Mouse (Mus musculus): ENCODE results near the gene Hps6.
A peak's percentile ranks its signal among the peaks of the same experiment; 100 is the strongest.
"Not testable (repeated sequence)": the region's sequence is repeated elsewhere in the genome, so short reads cannot be mapped to it uniquely, and the experiment has no call there.

The Hps6 gene

DNA sequence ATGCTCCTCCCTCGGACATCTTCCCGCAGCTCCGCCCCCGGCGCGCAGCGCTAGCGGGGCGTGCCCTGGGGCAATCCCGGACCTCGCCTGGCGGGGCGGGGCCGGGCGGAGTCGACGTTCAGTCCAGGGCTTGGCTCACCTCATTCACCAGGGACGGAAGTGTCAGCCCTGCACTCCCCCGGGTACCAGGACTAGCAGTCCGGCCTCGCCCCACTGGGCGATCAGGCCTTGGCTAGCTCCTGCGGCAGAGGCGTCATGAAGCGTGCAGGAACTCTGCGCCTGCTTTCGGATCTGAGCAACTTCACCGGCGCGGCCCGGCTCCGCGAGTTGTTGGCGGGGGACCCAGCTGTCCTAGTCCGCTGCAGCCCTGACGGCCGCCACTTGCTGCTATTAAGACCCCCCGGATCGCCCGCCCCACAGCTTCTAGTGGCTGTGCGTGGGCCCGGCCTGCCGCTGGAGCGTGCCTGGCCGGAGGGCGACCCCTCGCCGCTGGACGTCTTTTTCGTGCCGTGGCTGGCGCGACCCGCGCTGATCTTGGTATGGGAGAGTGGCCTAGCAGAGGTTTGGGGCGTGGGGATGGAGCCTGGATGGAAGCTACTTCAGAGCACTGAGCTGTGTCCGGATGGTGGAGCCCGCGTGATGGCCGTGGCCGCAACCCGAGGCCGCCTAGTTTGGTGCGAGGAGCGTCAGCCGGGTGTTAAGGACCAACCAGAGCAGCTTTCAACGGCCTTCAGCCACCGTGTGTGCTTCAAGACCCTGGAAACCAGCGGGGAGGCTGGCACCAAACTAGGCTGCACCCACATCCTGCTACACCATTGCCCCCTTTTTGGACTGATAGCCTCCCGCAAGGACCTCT is at the start of gene Hps6:
Gene Hps6, plus strand, starts transcription at position 138 of the 856 bp plus-strand sequence.
- DNase-seq (ENCODE audit: low spot score): peak; percentile 93

DNA sequence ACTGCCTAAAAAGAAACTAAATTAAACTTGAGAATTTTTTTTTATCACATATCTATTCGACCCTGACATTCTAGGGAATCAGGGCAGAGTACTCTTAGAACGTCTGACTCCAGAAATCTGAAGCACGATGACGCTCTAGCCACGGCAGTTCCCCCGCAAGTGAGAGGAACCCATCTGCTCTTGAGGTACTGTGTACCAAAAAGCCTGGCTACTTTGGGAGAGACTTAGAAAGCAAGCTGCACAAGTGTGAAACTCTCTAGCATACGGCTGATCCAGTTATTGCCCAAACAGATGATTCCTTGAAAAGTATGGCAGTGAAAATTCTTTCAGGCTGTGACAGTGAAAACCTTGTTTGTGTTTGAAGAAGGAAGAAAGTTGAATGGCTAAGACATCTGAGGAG is 46.6 kb upstream of the Hps6 start:
- DNase-seq (ENCODE audit: low spot score): no peak

DNA sequence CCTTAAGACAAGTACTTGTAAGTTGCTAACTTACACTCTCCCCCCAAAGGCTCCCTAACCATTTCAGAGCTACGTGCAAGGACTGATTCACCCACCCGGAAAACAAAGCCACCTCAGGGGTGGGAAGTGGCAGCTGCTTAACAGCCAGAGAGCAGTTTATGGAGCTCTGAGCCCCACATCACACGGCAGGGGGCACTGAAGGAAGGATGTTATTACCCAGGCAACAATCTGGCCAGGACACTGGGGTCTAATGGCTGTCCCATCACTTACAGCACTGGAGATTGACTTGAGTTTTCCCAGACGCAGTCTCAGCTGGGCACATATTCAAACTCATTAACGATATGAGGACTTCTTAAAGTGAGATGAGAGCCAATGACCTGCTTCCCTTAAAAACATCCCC is 42.5 kb upstream of the Hps6 start:
- no peak for DNase-seq (ENCODE audit: low spot score)

DNA sequence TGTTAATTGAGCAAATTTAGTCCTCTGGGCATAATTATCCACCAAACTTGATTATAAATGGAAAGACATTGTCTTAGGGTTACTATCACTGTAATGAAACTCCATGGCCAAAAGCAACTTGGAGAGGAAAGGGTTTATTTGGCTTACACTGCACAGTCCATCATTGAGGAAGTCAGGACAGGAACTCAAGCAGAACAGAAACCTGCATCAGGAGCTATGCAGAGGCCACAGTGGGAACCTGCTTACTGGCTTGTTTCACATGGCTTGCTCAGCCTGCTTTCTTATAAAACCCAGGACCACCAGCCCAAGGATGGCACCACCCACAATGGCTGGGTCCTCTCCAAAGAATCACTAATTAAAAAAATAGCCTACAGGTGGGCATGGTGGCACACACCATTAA is 18.9 kb upstream of the Hps6 start:
- DNase-seq (ENCODE audit: low spot score): no peak

GRCm38 (mm10) chr19:45988238-45988637 is 15.1 kb upstream of the Hps6 start:
- DNase-seq (ENCODE audit: low spot score): no peak

- no peak for DNase-seq (ENCODE audit: low spot score)
These were observed 12.1 kb upstream of the Hps6 start for GRCm38 (mm10) chr19:45991171-45991570.

DNA sequence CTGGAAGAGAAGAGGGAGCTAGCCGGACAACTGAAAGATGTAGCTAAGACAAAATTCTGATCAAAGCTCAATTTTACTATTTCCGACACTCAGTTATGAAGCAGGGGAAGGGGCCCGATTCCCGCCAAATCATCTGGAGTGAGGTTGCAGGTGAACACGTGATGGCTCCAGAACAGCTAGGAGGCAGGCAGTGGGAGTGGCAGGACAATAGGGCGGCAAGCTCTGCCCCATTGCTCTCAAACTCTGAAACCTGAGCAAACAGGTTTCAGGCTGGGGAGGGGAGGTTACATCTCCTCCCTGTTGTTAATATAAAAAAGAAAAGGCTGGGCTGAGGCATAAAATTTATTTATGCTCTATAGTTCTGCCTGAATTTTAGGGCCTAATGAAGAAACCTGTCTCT is 9.9 kb upstream of the Hps6 start:
- not testable (repeated sequence) for DNase-seq (ENCODE audit: low spot score)

DNA sequence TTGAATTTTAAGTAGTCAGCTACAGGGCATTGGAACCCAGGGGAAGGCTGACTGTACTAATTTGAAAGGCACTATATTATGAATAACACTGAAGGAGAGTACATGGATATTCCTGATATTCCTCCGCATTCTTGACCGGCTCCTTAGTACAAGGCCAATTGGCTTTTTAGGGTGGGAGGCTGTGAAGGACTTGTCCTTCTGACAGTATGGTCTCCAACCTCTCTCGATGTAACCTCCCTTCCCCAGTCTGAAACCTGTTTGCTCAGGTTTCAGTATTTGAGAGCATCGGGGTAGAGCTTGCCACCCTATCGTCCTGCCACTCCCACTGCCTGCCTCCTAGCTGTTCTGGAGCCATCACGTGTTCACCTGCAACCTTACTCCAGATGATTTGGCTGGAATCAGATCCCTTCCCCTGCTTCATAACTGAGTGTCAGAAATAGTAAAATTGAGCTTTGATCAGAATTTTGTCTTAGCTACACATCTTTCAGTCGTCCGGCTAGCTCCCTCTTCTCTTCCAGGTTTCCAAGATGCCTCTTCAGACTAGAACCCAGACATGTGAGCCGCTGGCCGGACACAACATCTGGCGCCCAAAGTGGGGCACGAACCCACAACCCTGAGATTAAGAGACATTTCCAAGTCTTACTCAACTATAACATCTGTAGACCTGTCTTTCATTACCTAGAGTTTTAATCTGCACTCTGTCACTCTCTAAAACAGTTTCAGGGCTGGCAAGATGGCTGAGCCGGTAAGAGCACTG is 9.1 kb upstream of the Hps6 start:
- DNase-seq (ENCODE audit: low spot score): no peak

GRCm38 (mm10) chr19:45997365-45997764 is 5.9 kb upstream of the Hps6 start:
- no peak for DNase-seq (ENCODE audit: low spot score)

- peak; percentile 95 for DNase-seq (ENCODE audit: low spot score)
These were observed 5.3 kb upstream of the Hps6 start, which contains the start of gene Armh3 for GRCm38 (mm10) chr19:45997785-45998693. Armh3 (minus strand) TSS chr19:45998488.

DNA sequence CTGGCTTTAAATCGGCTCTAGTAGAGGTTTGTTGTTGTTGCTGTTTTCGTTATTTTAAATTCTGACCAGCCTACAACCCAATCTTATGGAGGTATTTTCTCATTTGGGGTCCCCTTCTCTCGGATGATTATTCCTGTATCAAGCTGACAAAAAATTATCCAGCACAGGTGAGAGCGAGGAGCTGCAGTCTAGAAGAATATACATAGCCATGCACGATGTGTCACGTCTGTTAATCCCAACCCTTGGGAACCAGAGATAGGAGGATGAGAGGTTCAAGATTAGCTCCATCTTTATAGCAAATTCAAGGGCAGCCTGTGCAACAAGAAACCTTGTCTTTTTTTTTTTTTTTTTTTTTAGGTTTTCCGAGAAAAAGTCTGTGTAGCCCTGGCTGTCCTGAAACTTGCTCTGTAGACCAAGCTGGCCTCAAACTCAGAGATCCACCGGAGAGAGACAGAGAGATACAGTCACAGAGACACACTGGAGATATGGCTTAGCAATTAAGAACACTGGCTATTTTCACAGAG is 4.6 kb upstream of the Hps6 start:
- DNase-seq (ENCODE audit: low spot score): no peak

- DNase-seq (ENCODE audit: low spot score): no peak
These were observed 3.9 kb upstream of the Hps6 start for GRCm38 (mm10) chr19:45999378-45999777.

- peak; percentile 12 for DNase-seq (ENCODE audit: low spot score)
These were observed 1.0 kb upstream of the Hps6 start for GRCm38 (mm10) chr19:46002279-46002678.

- DNase-seq (ENCODE audit: low spot score): no peak
These were observed 1.6 kb downstream of the Hps6 start for GRCm38 (mm10) chr19:46004814-46005466.

DNA sequence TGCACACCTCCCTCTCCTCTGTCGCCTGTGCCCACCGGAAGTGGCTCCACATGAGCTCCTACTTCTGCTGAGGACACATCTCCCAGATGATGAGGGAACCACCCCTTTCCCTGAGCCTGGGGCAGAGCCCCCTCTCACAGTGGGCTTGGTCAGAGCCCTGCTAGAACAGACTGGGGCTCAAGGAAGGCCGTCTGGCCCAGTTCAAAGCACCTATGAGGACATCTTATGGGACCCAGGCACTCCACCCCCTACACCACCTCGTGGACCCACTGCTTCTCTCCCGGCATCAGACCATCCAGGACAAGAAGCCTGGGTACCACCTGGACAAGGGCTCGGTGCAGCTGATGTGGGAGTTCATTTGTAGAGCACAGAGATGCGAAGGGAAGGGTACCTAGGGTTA is 2.4 kb downstream of the Hps6 start:
- no peak for DNase-seq (ENCODE audit: low spot score)

DNA sequence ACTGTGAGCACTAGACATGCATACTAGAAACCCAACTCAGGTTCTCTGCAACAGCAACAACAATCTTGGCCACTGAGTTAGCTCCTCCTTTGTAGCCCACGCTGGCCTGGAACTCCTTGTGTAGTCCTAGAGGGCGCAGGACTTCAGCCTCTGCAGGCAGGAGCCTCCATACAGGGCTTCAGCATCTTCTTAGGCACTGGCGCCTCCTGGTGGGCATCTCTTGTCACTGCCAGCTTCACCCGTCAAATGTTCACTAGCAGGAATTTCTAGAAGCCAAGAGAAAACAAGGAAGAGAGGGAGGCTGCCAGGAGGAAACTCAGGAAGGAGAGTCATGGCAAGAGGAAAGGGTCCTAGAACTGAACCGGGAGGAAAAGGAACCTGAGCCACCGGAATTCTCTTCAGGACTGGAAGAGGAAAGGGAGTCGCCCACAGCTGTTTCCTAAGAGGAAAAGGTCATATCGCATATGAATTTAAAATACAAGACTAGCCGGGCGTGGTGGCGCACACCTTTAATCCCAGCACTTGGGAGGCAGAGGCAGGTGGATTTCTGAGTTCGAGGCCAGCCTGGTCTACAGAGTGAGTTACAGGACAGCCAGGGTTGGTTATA is 11.4 kb downstream of the Hps6 start:
- peak; percentile 93 for DNase-seq (ENCODE audit: low spot score)

DNA sequence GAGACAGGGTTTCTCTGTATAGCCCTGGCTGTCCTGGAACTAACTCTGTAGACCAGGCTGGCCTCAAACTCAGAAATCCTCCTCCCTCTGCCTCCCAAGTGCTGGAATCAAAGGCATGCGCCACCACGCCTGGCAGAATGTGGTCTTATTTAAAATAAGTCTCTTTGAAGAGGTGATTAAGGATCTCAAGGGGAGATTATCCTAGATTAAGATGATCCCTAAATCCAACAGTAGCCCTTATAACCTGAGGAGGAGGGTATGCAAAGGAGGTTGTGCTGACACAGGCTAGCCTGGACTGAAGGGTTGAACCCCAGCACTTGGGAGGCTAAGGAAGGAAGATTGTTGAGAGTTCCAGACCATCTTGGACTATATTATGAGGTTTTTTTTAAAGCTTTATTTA is 12.7 kb downstream of the Hps6 start:
- DNase-seq (ENCODE audit: low spot score): no peak

GRCm38 (mm10) chr19:46024959-46025358 is 21.7 kb downstream of the Hps6 start:
- peak; percentile 45 for DNase-seq (ENCODE audit: low spot score)

DNA sequence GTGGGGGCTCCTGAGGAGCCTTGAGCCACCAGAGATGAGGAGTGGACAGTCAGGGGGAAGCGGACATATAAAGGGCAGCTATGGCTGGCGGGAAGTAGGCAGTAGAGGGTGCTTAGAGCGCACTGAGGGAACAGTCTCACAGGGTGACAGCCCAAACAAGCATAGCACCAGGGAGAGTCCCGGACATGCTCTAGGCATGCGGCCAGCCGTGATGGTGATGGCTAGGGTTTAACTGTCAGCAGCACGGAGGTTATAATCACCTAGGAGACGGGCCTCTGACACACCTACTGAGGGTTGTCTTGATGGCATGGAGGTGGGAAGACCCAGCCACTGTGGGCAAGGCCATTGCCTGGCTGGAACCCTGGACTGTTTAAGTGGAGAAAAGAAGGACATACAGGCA is 23.3 kb downstream of the Hps6 start:
- no peak for DNase-seq (ENCODE audit: low spot score)

GRCm38 (mm10) chr19:46028747-46029320 is 25.5 kb downstream of the Hps6 start:
- no peak for DNase-seq (ENCODE audit: low spot score)

GRCm38 (mm10) chr19:46029652-46030051 is 26.3 kb downstream of the Hps6 start:
- no peak for DNase-seq (ENCODE audit: low spot score)

Measured in lung, postnatal 25 days (tissue).